Mouse (Mus musculus) limb, embryonic 10.5 days (tissue): ENCODE measurements around the gene Vhl. TPM values are rescaled to one million over a fixed set of nuclear protein-coding genes. Genes with fewer than 3 reads are reported as not detected.

Experiments used
- DNase-seq: peaks from one replicate; pipeline ENCODE4 v3.0.0-alpha.2; 2017; ENCODE audit warnings: low spot score
- H3K27ac ChIP-seq: fragments of 300-500 bp; sonication (generic); 2 replicates; pipeline ENCODE4 v1.5.1; 2016; ENCODE audit warnings: mild to moderate bottlenecking
- H3K27me3 ChIP-seq: fragments of 300-500 bp; sonication (generic); 2 replicates; pipeline ENCODE4 v1.6.1; 2016; ENCODE audit warnings: low read depth, mild to moderate bottlenecking; ENCODE audit not compliant: poor library complexity, severe bottlenecking
- H3K36me3 ChIP-seq: fragments of 300-500 bp; sonication (generic); 2 replicates; pipeline ENCODE4 v1.6.1; 2016; ENCODE audit warnings: mild to moderate bottlenecking, moderate library complexity
- H3K4me1 ChIP-seq: fragments of 300-500 bp; sonication (generic); 2 replicates; pipeline ENCODE4 v1.6.1; 2016
- H3K4me3 ChIP-seq: fragments of 300-500 bp; sonication (generic); 2 replicates; pipeline ENCODE4 v1.5.1; 2016; ENCODE audit warnings: mild to moderate bottlenecking, moderate library complexity
- H3K9me3 ChIP-seq: fragments of 300-500 bp; sonication (generic); replicated peaks from 2 replicates; pipeline ENCODE4 v1.6.1; 2016; ENCODE audit warnings: mild to moderate bottlenecking
- WGBS: fragments of 180-500 bp; shearing (Covaris S2); methylation state at CpG from one replicate; pipeline ENCODE4 v1.1.7; 2016; 5-methylcytosine and 5-hydroxymethylcytosine counted together
- polyA plus RNA-seq: library from polyadenylated mRNA; unstranded; fragments of >200 nt; fragmentation: Nextera tagmentation; extraction: Ambion mirVana; gene quantifications from 2 replicates; pipeline ENCODE4 v1.2.1, GENCODE M21; 2016

The Vhl gene
- polyA plus RNA-seq, 1 experiment from 2014 or later = 47.7 TPM

DNA sequence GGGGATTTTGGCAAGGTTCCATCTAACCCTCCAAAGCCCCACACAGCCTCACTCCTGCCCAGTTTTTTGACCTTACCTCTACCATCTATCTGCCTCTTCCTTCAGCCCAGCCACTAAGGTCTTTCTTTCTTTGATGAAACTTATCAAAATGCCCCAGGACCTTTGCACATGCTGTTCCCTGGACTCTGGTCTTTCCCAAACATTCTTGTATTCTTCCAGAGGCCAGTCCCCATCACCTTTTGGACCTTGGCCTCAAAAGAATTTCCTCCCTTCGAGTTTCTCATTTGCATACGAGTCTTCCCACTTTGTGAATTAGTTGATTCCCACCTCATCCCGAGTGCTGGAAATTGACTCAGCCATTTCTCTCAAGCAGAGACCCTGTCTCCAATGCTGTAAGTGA lies 31.7 kb downstream of the Vhl start:
- no peak overlapping the region for H3K4me3 ChIP-seq
- no peak for DNase-seq
- H3K9me3 ChIP-seq = no peaks in the 10 kb centered on the region

DNA sequence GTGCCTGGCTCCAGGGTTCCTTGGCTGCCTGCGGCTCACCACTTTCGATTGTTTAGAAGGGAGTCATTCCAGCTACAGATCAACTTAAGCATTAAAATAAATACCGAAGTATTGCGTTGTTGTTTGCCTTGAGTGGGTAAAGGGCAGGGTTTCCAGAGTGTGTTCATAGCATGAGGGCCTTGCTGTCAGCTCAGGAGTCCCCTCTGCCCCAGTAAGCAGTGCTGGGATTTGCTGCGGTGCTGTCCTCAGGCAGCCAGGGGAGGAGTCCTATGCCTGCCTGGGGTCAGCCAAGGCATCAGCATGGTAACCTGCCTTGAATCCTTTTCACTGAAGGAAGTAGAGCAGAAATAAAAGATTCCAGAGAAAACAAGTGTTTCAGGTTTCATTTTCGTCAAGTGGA lies 33.1 kb downstream of the Vhl start:
- Histone ChIP-seq H3K9me3 (no peaks in the 10 kb centered on the region), H3K27ac (no peak overlapping the region), H3K36me3 (no peaks in the 10 kb centered on the region), H3K4me3 (no peak overlapping the region), H3K4me1 (peaks cover 20% of the 10 kb centered on the region), H3K27me3 (no peaks in the 10 kb centered on the region)
- WGBS = 93% methylated on average over 6 of the region's 6 CpGs
- DNase-seq = no peak

More for the DNA sequence above, 31.7 kb downstream of the Vhl start:
- Histone ChIP-seq H3K36me3 (no peaks in the 10 kb centered on the region), H3K27ac (no peak overlapping the region), H3K27me3 (no peaks in the 10 kb centered on the region), H3K4me1 (peaks cover 7% of the 10 kb centered on the region; the same call in 1 of the 2 replicates)
- WGBS = 92% methylated on average over 3 of the region's 3 CpGs

DNA sequence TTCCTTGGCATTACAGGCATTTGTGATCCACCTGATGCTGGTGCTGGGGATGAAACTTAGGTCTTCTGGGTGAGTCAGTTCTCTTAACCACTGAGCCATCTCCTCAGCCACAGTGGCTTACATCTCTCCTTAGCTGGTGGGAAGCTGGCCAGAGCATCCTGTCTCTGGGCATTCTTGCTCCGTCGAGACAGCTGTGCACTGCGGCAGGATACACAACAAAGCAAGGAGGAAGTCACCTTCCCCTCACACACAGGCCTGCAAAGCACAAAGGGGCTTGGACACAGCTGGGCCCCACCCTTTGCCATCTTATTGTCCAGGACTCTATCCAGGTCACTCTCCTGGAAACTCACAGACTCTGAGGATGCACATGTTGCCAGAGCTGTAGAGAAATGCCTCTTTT lies 34.5 kb downstream of the Vhl start:
- Histone ChIP-seq H3K9me3 (no peaks in the 10 kb centered on the region), H3K27me3 (no peaks in the 10 kb centered on the region), H3K27ac (no peak overlapping the region; the same call in 1 of the 2 replicates), H3K4me3 (no peak overlapping the region), H3K4me1 (peaks cover 24% of the 10 kb centered on the region), H3K36me3 (no peaks in the 10 kb centered on the region)
- 85% methylated on average over 3 of the region's 3 CpGs for WGBS
- DNase-seq = no peak

DNA sequence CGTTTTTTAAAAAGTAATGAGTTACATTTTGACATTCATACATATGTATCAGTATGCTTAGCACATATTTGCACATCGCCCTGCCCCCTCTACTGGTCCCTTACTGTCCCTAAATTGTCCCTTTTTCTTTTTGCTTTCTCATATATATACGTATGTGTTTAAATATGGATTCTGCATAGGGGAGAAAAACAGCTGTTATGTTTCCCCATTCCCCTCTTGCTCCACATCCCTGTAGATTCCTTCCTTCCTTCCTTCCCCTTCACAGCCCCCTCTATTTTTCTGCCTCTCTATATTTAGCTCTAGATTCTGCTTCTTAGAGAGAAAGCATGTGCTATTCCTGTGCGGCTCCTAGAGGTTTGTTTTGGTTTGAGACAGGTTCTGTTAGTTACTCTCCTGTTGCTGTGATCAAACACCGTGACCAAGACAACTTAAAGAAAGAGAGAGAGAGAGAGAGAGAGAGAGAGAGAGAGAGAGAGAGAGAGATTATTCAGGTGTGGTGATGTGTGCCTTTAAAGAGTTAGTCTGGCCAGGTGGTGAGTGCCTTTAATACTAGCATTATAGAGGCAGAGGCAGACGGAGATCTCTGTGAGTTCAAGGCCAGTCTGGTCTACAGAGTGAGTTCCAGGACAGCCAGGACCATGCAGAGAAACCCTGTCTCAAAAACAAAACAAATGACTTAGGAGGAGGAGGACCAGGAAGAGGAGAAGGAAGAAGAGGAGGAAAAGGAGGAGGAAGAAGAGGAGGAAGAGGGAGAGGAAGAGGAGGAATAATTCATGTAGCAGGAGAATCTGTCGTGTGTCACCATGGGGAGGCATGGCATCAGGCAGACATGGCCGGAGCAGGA lies 36.1 kb downstream of the Vhl start:
- Histone ChIP-seq H3K36me3 (no peaks in the 10 kb centered on the region), H3K27ac (no peak overlapping the region)

DNA sequence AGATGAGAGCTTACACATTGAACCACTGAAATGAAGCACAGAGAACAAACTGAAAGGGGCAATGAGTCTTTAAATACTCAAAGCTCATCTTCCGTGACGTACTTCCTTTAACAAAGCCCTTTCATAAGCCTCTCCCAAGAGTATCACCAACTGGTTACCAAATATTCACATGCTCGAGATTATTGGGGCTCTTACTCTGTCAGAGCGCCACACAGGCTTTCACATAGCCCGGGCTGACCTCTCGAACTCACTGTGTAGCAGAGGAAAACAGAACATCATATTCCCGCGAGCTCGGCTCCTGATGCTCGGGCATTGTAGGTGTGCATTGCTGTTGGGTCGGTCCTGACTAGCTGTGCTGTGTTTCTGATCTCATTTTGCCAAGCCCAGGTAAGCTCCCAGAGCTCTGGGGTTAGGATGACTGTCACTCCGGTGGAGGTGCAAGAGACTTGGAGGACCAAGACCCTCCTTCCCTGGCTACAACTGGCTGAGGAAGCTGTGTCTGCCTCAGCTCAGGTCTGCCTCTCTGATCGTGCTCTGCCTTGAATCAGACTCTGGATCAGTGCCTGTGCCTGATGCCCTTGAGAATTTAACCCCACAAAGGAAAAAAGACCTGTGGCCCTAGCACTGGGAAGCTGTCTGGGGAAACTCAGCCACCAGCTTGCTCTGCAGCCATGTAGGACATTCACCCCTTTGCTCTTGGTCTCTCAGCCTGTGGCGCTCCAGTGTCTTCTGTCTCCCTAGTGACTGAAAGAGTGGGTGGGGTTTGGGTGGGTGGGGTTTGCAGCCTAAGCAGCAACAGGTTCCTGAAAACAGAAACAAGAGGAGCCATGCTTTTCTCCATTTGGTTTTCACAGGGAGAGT lies 37.0 kb downstream of the Vhl start:
- no peak for DNase-seq
- Histone ChIP-seq H3K4me3 (no peak overlapping the region), H3K27ac (no peak overlapping the region), H3K36me3 (no peaks in the 10 kb centered on the region), H3K9me3 (no peaks in the 10 kb centered on the region), H3K4me1 (peaks cover 28% of the 10 kb centered on the region), H3K27me3 (no peaks in the 10 kb centered on the region)
- WGBS = 74% methylated on average over 14 of the region's 14 CpGs

More for the DNA sequence above, 36.1 kb downstream of the Vhl start:
- no peaks in the 10 kb centered on the region for H3K27me3 ChIP-seq
- H3K9me3 ChIP-seq = no peaks in the 10 kb centered on the region
- peaks cover 24% of the 10 kb centered on the region for H3K4me1 ChIP-seq
- 84% methylated on average over 8 of the region's 8 CpGs for WGBS
- DNase-seq = no peak
- H3K4me3 ChIP-seq = no peak overlapping the region

DNA sequence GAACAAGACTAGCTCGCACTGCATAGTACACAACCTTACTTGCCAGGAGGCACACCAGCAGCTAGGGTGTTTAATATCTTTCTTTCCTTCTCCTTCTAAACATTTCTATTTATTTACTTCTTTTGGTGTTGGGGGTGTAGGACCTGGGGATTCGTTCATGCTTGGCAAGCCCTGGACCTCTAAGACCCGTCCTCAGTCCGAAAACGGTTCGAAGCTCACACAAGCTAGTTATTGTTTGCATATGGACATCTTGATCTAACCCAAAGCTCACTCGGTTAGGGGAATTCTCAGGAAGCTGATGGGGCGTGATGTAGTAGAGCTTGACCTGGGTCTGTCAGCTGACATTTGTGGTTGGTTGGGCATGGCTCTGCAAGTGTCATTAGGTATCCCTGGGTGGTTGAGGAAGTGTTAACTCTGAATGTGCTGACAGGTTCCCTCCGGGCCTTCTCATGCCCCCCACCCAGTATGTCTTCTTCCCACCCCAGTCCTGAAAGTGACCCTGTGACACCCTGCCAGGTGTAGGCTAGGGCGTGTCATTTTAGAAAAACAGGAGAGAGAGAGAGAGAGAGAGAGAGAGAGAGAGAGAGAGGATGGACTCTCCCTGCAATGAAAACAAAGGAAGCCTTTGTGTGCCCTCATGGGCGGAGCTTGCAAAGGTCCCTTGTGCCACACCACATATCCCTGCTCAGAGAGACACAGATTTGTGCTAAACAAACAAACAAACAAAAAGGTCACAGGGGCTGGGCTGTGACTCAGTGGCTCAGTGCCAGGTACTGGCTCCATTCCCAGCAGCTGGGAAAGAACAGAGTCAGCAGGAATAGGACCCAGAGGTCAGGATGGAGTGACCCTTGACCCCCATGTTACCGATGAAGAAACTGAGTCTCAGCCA lies 37.8 kb downstream of the Vhl start:
- H3K9me3 ChIP-seq = no peaks in the 10 kb centered on the region
- H3K4me3 ChIP-seq = no peak overlapping the region
- peak overlapping the region; percentile 31; the same call in 1 of the 2 replicates for H3K27ac ChIP-seq
- H3K27me3 ChIP-seq = no peaks in the 10 kb centered on the region
- DNase-seq = no peak
- 70% methylated on average over 12 of the region's 12 CpGs for WGBS
- no peaks in the 10 kb centered on the region for H3K36me3 ChIP-seq
- peaks cover 33% of the 10 kb centered on the region for H3K4me1 ChIP-seq

DNA sequence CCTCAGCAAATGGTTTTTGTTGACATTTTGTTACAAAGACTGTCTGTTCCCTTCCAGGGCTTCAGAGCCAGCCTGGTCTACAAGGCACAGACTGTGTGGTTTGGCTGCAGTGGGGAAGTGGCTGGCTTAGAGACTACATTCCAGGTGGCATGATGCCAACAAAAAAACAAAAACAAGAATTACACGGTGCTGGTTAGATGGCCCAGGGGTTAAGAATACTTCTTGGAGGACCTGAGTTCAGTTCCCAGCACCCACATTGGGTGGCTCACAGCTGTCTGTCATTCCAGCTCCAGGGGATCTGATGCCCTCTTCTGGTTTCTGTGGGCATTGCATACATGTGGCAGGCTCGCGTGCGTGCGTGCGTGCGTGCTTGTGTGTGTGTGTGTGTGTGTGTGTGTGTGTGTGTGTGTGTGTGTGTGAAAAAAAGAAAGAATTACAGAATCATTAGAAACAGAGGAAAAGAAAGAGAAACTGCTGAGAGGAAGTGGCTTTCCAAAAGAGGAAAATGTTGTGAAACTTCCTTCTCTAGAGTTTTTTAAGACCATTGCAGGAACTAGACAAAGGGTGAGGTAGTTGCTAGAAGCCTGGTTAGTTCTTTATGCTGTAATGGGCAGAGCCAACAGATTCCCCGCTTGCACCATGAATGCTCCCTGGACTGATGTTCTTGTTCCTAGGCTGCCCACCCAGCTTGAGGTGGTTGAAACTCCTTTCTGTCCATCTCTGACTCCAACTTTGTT lies 39.4 kb downstream of the Vhl start:
- Histone ChIP-seq H3K36me3 (no peaks in the 10 kb centered on the region), H3K27me3 (no peaks in the 10 kb centered on the region), H3K9me3 (no peaks in the 10 kb centered on the region), H3K4me1 (peaks cover 41% of the 10 kb centered on the region), H3K4me3 (no peak overlapping the region), H3K27ac (no peak overlapping the region)
- 96% methylated on average over 8 of the region's 8 CpGs for WGBS
- no peak for DNase-seq

DNA sequence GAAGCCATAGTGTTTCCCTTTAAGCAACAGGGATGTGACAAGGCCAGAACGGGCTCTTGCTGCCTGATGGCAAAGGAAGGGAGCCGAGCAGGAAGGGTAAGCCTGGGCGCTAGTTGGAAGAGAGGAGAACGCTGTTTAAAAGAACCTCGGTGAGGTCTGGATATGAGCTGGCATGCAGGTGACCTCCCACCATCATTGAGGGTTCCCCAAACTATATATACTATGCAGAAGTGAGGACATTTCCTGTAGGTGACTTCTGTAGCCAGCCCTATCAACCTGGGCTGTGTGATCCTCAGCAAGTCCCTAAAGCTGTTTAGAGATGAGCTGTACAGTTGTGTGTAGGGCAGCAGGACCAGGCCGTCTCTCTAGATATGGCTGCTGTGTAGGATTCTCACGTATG lies 40.5 kb downstream of the Vhl start:
- DNase-seq = no peak
- 89% methylated on average over 7 of the region's 7 CpGs for WGBS
- H3K27ac ChIP-seq = no peak overlapping the region
- no peak overlapping the region for H3K4me3 ChIP-seq
- H3K9me3 ChIP-seq = no peaks in the 10 kb centered on the region
- H3K27me3 ChIP-seq = no peaks in the 10 kb centered on the region
- no peaks in the 10 kb centered on the region for H3K36me3 ChIP-seq
- peaks cover 52% of the 10 kb centered on the region for H3K4me1 ChIP-seq

DNA sequence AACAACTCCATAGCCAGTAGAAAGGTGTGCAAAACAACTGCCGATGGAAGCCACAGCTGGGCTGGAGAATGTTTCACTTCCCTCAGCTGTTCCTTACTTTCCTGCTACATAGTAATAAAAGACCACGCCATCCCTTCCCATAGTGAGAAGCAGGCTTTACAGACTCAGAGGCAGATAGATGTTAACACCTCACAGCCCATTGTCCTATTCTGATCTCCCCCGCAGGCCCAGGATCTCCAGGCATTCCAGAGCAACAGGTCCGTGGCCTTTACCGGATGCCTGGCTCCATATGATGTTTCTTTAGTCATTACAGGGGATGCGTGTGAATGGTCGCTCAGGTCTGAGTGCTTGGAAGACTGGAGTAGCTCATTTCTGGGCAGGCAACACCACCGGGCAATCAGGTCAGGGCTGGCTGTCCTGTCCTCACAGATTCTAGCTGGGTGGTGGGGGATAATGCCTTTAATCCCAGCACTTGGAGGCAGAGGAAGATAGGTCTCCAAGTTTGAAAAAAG lies 43.9 kb downstream of the Vhl start:
- Histone ChIP-seq H3K9me3 (no peaks in the 10 kb centered on the region), H3K36me3 (no peaks in the 10 kb centered on the region), H3K27ac (peak overlapping the region; percentile 61; the same call in 1 of the 2 replicates), H3K27me3 (no peaks in the 10 kb centered on the region), H3K4me1 (peaks cover 40% of the 10 kb centered on the region), H3K4me3 (no peak overlapping the region)
- DNase-seq = no peak
- WGBS = 69% methylated on average over 8 of the region's 8 CpGs

DNA sequence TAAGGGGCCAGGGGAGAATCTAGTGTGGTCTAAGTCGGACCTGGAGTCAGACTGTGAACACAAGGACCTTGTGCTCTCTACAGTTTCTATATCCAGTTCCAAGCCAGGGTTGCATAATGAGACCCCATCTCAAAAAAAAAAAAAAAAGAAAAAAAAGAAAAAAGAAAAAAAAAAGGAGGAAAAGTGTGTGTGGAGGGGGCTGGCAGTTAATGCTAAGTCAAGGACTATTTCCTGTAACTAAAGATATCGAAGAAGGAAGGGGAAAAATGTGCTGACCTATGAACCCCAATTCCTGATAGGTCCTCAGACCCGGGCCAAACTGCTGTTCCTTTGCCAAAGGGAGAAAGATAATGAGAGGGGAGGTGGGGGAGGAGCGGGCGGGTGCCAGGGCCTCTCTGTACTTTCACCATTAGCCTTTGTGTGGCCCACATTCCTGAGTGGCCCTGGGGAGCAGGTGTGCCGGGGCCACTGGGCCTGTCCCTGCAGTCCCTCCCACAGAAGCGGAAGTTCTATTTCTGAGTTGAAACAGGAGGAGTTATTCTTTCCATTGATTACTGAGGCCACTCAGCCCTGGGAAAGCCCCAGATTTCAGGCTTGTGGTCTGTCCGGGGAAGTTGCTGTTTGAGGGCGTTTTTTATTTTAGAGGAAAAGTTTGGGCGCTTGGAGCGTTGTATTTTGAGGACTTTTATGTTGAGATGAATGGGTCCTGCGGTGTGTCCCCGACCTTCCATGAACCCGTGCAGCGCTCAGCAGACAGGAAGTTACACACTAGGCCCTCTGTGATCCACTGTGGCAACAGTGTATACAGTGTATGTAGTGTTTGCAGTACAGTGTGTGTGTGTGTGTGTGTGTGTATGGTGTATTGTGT lies 44.8 kb downstream of the Vhl start:
- no peaks in the 10 kb centered on the region for H3K9me3 ChIP-seq
- no peak overlapping the region for H3K4me3 ChIP-seq
- peaks cover 40% of the 10 kb centered on the region for H3K4me1 ChIP-seq
- 60% methylated on average over 15 of the region's 15 CpGs for WGBS
- H3K36me3 ChIP-seq = no peaks in the 10 kb centered on the region
- no peaks in the 10 kb centered on the region for H3K27me3 ChIP-seq
- DNase-seq = peak; percentile 51
- H3K27ac ChIP-seq = peak overlapping the region; percentile 64

DNA sequence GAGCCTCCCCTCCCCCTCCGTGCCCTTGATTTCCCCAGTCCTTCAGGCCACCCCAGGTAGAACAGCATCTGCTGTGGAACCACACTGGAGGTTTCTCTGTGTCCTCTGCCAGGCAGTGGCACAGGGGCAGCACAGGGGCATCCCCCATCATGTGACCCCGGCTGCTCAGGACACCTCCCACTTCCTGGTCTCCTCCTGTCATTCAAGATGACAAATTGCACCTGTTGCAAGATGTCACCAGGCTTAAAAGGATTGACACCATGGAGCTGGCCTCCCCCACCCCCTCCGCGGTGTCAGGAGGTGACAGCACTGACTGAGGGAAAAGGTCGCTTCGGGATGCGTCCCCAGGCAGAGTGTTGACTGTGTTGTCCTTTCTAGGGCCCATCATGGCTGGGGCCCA lies 46.1 kb downstream of the Vhl start:
- no peaks in the 10 kb centered on the region for H3K36me3 ChIP-seq
- no peak overlapping the region for H3K4me3 ChIP-seq
- H3K27ac ChIP-seq = 0 out of 2 replicates have a peak overlapping the region, but pooled peaks have one; percentile 3
- H3K9me3 ChIP-seq = no peaks in the 10 kb centered on the region
- H3K4me1 ChIP-seq = peaks cover 40% of the 10 kb centered on the region
- no peak for DNase-seq
- H3K27me3 ChIP-seq = no peaks in the 10 kb centered on the region
- 48% methylated on average over 7 of the region's 7 CpGs for WGBS
